Mouse (Mus musculus) cortical plate, adult 2 months (tissue): ENCODE results near the gene Ngfr.
A peak's percentile ranks its signal among the peaks of the same experiment; 100 is the strongest.

Experiments used
- CTCF ChIP-seq: fragments of 200-500 bp; IDR thresholded peaks from 2 replicates; pipeline ENCODE4 v1.5.1; 2011; ENCODE audit warnings: mild to moderate bottlenecking, control low read depth, low read length; ENCODE audit not compliant: insufficient read depth; ENCODE audit errors: extremely low read depth
- POLR2A ChIP-seq: fragments of 200-500 bp; IDR thresholded peaks from 2 replicates; pipeline ENCODE4 v1.6.1; 2011; ENCODE audit warnings: mild to moderate bottlenecking, low read length, control low read depth; ENCODE audit not compliant: insufficient read depth; ENCODE audit errors: extremely low read depth

- TF ChIP-seq POLR2A (no peak), CTCF (peak; percentile 89)
Measured at GRCm38 (mm10) chr11:95520456-95521072, 67.0 kb downstream of the Ngfr start.
